Mouse (Mus musculus): ENCODE measurements around the gene Map1s. TPM values are rescaled to one million over a fixed set of nuclear protein-coding genes. Genes with fewer than 3 reads are reported as not detected.
A peak's percentile ranks its signal among the peaks of the same experiment; 100 is the strongest.

Map1s gene
- polyA plus RNA-seq, 1 experiment, result 62.2 TPM

DNA sequence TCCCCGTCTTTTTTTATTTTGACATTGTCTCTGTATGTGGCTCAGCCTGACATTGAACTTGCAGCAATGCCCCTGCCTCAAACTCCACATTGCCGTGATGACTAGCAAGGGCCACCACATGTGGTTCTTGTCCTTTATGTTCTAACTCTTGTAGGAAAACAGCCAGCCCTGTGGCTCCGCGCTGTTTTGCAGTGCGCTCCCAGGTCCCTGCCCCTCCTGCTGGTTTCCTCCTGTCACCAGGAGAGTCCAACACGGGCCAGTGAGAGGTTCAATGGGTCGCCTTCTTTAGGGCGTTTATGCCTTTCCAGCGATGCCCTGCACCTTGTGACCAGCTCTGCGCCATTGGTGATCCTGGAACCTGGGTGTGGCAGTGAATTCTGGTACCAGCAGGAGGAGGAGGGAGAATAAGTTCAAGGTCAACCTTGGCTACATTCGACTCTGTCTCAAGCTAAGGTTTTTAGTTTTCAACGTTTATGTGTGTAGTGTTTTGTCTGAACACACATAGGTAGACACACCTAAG is 39.7 kb upstream of the Map1s start:
- Histone ChIP-seq H3K4me1 (ENCODE audit: control insufficient read depth, insufficient read depth, low read length) (no peaks in the 10 kb centered on the region; the same call in 1 of the 2 replicates), H3K27ac (ENCODE audit: insufficient read depth, low read length) (no peak overlapping the region), H3K4me3 (ENCODE audit: insufficient read depth, low read length) (peak overlapping the region; percentile 43)
- no peak for TF ChIP-seq CTCF (IDR thresholded peaks at IDR 0.05; ENCODE audit: extremely low read depth, insufficient read depth, low read length)
- no peak for TF ChIP-seq POLR2A (IDR thresholded peaks at IDR 0.05; ENCODE audit: extremely low read depth, insufficient read depth, low read length)

DNA sequence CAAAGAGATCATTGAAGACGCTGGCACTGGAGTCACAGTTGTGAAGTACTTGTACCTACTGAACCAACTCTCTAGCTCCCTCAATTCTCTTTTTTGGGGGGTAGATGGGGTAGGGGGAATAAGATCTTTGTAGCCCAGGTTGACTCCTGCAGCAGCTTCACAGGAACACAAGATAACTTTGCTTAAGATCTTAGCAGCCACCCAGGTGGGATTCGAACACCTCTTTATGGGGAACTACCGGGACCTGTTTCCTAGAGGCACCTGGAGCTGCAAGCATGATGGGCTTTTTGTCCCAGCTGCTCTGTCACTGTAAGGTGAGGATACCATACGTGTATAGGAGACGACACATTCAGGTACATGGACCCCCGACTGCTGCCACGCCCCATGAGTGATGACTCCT is 39.2 kb upstream of the Map1s start:
- Histone ChIP-seq H3K4me3 (ENCODE audit: insufficient read depth, low read length) (no peak overlapping the region), H3K27ac (ENCODE audit: insufficient read depth, low read length) (no peak overlapping the region), H3K4me1 (ENCODE audit: control insufficient read depth, insufficient read depth, low read length) (no peaks in the 10 kb centered on the region; the same call in 1 of the 2 replicates)
- TF ChIP-seq POLR2A (IDR thresholded peaks at IDR 0.05; ENCODE audit: extremely low read depth, insufficient read depth, low read length), result no peak
- TF ChIP-seq CTCF (IDR thresholded peaks at IDR 0.05; ENCODE audit: extremely low read depth, insufficient read depth, low read length), result no peak

DNA sequence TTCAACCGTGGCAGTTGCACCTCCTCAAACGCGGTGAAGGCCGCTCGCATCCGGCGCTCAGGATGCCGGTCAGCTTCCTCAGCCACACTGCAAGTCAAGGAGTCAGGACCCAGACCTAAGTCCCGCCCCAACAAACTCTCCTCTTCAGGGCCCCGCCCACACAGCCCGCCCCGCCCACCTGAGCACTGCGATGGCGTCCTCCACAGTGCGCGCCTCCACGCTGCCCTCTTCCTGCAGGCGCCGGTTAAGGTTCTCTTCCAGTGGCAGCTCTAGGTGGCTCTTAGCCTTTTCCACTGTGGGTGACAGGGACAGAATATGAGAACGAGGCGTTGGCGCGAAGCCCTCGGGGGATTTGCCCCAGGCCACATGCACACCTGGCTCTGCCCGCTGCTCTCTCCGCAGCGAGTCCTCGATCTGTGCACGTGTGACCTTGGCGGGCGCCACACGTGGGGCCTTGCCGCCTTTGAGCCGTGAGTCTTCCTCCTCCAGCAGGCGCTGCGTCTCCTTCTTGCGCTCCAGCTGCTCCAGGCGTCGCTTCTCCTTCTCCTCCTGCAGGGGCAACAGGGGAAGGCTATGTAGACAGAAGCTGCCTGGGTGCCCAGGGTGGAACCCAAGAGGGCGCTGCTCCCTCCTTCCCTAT is 37.1 kb upstream of the Map1s start:
- no peak overlapping the region for H3K27ac ChIP-seq (ENCODE audit: insufficient read depth, low read length)
- H3K4me3 ChIP-seq (ENCODE audit: insufficient read depth, low read length), result no peak overlapping the region
- TF ChIP-seq CTCF (IDR thresholded peaks at IDR 0.05; ENCODE audit: extremely low read depth, insufficient read depth, low read length) (no peak), POLR2A (IDR thresholded peaks at IDR 0.05; ENCODE audit: extremely low read depth, insufficient read depth, low read length) (no peak)
- no peaks in the 10 kb centered on the region; the same call in 1 of the 2 replicates for H3K4me1 ChIP-seq (ENCODE audit: control insufficient read depth, insufficient read depth, low read length)

DNA sequence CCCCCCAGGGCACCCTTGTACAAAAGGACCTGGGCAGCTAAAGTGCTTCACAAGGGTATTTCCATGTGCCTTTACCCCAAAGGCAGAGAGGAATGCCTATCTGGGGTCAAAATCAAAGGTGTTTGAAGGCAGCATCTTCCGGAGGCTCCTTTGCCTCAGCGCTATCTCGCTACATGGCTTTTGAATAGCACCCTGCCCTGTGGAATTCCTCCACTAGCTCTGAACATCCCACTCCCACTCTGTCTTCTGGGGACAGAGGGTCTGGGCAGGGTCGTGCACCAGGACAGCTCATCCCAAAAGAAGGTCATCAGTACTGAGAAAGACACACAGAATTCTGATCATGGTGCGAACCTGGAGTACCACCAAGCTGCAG is 36.5 kb upstream of the Map1s start:
- H3K4me1 ChIP-seq (ENCODE audit: control insufficient read depth, insufficient read depth, low read length), result no peaks in the 10 kb centered on the region; the same call in 1 of the 2 replicates
- no peak overlapping the region for H3K27ac ChIP-seq (ENCODE audit: insufficient read depth, low read length)
- no peak overlapping the region for H3K4me3 ChIP-seq (ENCODE audit: insufficient read depth, low read length)
- TF ChIP-seq POLR2A (IDR thresholded peaks at IDR 0.05; ENCODE audit: extremely low read depth, insufficient read depth, low read length) (no peak), CTCF (IDR thresholded peaks at IDR 0.05; ENCODE audit: extremely low read depth, insufficient read depth, low read length) (no peak)

DNA sequence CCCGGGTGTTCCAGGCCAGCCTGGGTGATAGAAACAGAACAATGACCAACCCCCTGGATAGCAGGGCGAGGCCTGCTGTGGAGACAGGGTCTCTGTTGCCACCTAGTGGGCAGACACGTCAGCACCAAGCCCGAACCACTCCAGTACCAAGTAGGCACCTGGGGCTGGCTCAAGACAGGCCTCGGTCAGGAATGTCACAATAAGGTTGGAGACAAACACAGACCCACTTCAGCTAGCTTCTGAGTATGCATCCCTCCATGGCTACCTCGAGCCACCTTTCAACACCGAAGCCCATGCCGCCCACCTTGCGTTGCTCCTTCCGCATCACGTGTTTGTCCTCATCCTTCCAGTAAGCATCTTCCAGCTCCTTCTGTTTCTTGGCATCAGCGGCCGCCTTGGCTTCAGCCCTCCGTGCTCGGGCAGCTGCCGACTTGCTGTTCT is 36.1 kb upstream of the Map1s start:
- TF ChIP-seq CTCF (IDR thresholded peaks at IDR 0.05; ENCODE audit: extremely low read depth, insufficient read depth, low read length) (peak; percentile 88), POLR2A (IDR thresholded peaks at IDR 0.05; ENCODE audit: extremely low read depth, insufficient read depth, low read length) (no peak)
- no peak overlapping the region for H3K4me3 ChIP-seq (ENCODE audit: insufficient read depth, low read length)
- H3K27ac ChIP-seq (ENCODE audit: insufficient read depth, low read length), result no peak overlapping the region
- H3K4me1 ChIP-seq (ENCODE audit: control insufficient read depth, insufficient read depth, low read length), result no peaks in the 10 kb centered on the region; the same call in 1 of the 2 replicates

DNA sequence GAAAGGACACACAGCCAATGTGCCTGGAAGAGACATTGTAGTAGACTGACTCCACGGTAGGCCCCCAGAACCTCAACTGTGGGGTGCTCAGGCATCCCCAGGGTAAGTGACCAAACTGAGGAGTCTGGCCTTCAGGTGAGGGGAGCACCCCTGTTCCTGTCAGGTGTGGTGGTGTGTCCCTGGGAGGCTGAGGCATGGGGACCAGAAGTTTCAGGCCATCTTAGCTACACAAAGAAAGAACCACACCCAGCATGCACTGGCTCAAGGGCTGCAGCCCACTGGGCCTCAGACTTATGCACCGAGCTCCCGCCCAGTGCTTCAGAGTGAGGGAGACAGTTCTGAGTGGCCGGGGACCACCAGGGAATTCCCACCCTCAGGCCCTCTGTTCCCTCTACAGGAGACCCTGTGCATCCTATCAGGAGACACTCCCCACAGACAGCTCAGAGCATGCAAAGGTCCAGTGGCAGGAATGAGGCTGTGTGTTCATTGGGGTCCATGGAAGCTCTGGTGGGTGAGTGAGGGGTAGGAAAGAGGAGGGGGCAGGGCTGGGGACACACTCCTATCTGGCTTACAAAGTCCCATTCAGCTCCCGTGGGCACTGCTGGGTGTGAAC is 34.4 kb upstream of the Map1s start:
- no peaks in the 10 kb centered on the region for H3K4me1 ChIP-seq (ENCODE audit: control insufficient read depth, insufficient read depth, low read length)
- TF ChIP-seq CTCF (IDR thresholded peaks at IDR 0.05; ENCODE audit: extremely low read depth, insufficient read depth, low read length) (no peak), POLR2A (IDR thresholded peaks at IDR 0.05; ENCODE audit: extremely low read depth, insufficient read depth, low read length) (no peak)
- no peak overlapping the region for H3K27ac ChIP-seq (ENCODE audit: insufficient read depth, low read length)
- no peak overlapping the region for H3K4me3 ChIP-seq (ENCODE audit: insufficient read depth, low read length)

DNA sequence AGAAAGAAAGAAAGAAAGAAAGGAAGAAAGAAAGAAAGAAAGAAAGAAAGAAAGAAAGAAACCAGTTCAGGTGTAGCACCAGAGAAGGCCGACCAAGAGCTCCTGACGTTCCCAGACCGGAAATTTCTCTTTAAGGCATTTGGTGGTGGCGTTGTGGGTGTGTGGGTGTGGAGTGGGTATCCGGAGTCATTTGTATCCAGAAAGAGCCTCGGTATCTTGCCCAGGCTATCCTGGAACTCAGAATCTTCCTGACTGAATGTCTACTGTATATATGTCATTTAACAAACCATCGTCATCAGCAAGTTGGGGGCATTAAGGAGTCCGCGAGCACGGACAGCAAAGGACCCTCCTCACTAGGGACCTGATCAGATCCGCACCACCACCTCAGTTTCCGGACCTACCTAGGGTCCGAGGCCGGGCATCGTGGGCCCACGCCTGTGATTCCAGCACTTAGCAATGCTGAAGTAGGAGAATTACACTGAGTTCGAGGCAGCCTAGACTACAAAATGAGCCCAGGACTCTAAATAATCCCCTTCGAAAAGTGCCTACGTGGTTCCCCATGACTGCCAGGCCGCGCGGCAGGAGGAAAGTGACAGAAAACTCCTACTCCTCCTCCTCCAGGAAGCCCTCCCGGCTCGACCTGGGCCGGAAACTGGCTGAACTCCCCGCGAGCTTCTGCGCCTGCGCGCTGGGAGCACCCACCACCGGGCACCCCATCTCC is 32.9 kb upstream of the Map1s start:
- Histone ChIP-seq H3K4me1 (ENCODE audit: control insufficient read depth, insufficient read depth, low read length) (no peaks in the 10 kb centered on the region), H3K27ac (ENCODE audit: insufficient read depth, low read length) (peak overlapping the region; percentile 31; the same call in 1 of the 2 replicates), H3K4me3 (ENCODE audit: insufficient read depth, low read length) (peak overlapping the region; percentile 71)
- TF ChIP-seq POLR2A (IDR thresholded peaks at IDR 0.05; ENCODE audit: extremely low read depth, insufficient read depth, low read length) (no peak), CTCF (IDR thresholded peaks at IDR 0.05; ENCODE audit: extremely low read depth, insufficient read depth, low read length) (no peak)

DNA sequence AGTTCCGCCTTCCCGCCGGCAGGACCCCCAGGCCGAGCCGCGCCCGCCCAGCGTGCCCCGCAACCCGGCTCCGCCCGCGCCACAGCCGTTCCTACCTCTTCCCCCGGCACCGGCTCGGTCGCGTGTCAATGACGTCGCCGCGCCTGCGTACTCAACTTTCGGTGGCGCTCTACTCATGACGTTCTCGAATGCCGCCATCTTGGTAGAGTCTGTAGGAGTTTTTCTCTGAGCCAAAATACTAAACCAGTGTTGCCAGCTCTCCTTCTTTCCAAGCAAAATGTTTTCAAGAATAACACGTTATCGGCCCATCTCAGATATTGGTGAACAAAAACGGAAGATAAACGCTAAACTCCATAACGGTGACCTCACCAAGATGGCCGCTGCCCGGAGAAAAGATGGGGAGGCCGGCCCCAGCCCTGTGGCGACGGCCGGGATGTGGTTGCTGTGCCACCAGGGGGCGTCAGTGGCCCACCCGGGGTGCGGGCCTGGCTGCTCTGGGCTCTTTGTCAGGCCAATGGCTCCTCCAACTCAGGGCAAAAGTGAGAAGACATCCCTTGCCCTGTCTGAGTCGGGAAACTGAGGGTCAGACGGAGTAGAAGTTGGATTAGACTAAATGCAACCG is 32.3 kb upstream of the Map1s start, which contains the start of gene Ccdc124:
TSS of gene Ccdc124 (minus strand) at position 572 of the 622 bp plus-strand sequence.
- Histone ChIP-seq H3K4me1 (ENCODE audit: control insufficient read depth, insufficient read depth, low read length) (no peaks in the 10 kb centered on the region), H3K4me3 (ENCODE audit: insufficient read depth, low read length) (peak within 1 kb of the TSS; percentile 71), H3K27ac (ENCODE audit: insufficient read depth, low read length) (peak within 1 kb of the TSS; percentile 89; the same call in 1 of the 2 replicates)
- TF ChIP-seq CTCF (IDR thresholded peaks at IDR 0.05; ENCODE audit: extremely low read depth, insufficient read depth, low read length) (peak; percentile 57), POLR2A (IDR thresholded peaks at IDR 0.05; ENCODE audit: extremely low read depth, insufficient read depth, low read length) (peak; percentile 75)

DNA sequence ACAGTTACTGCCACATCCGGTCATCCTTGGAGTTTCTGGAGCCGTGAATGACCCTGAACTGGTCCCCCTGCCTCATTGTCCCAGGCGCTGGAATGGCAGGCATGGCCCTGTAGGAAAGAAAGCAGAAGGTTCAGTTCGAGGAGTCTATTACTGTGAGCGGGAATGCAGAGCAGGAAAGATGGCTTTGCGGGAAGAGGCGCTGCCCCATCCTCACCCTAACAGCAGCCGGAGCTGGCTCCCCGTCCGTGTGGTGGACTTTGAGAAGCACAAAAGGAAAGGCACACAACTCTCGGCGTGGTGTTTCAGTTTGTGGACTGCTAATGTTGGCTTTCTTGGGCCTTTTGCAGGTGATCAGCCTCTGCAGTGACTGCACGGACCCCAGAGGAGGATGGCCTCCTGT is 31.3 kb upstream of the Map1s start:
- Histone ChIP-seq H3K4me1 (ENCODE audit: control insufficient read depth, insufficient read depth, low read length) (no peaks in the 10 kb centered on the region), H3K27ac (ENCODE audit: insufficient read depth, low read length) (no peak overlapping the region), H3K4me3 (ENCODE audit: insufficient read depth, low read length) (no peak overlapping the region)
- TF ChIP-seq POLR2A (IDR thresholded peaks at IDR 0.05; ENCODE audit: extremely low read depth, insufficient read depth, low read length) (no peak), CTCF (IDR thresholded peaks at IDR 0.05; ENCODE audit: extremely low read depth, insufficient read depth, low read length) (no peak)

Measured in cortical plate, adult 2 months (tissue).